In genomic region chr9:54533975-54534374, GRCm38 (mm10) we compare ENCODE assay signal across 9 mouse cellular contexts. TPM values are rescaled to one million over a fixed set of nuclear protein-coding genes. Genes with fewer than 3 reads are reported as not detected.
DNase-seq lines count a peak whose midpoint lies in the region; ATAC-seq and TF ChIP-seq lines count a peak whose summit lies in the region.
"Had no signal": no experiment of that assay in that cellular context is flagged by ENCODE, and none has a peak within 500 bp of the region (broad histone marks: within the 10 kb centered on the region; RNA-seq: fewer than 3 reads in every experiment).

No protein-coding gene starts in this region.

- H3K27ac ChIP-seq in lung, embryonic 15.5 days, result no peak overlapping the region
- peak overlapping the region; percentile 63 for H3K27ac ChIP-seq in hindbrain, embryonic 16.5 days (ENCODE audit: low read depth, low read length)
- peak overlapping the region; percentile 56; the same call in 1 of the 2 replicates for H3K27ac ChIP-seq in midbrain, embryonic 16.5 days (ENCODE audit: low read length)
- no peak overlapping the region for H3K27ac ChIP-seq in kidney, embryonic 16.5 days (ENCODE audit: low read length)
- no peak overlapping the region for H3K27ac ChIP-seq in kidney, embryonic 15.5 days
- H3K27ac ChIP-seq: liver, embryonic 15.5 days had no signal

- no peaks in the 10 kb centered on the region for H3K9me3 ChIP-seq in lung, embryonic 15.5 days
- no peaks in the 10 kb centered on the region for H3K9me3 ChIP-seq in hindbrain, embryonic 16.5 days (ENCODE audit: control insufficient read depth, low read length)
- no peaks in the 10 kb centered on the region for H3K9me3 ChIP-seq in midbrain, embryonic 16.5 days (replicated peaks; ENCODE audit: control insufficient read depth, low read length, poor library complexity, severe bottlenecking)
- no peaks in the 10 kb centered on the region for H3K9me3 ChIP-seq in kidney, embryonic 16.5 days (ENCODE audit: low read length)
- no peaks in the 10 kb centered on the region for H3K9me3 ChIP-seq in kidney, embryonic 15.5 days (replicated peaks)
- H3K9me3 ChIP-seq: liver, embryonic 15.5 days had no signal

- DNase-seq in lung, adult 2 months, result no peak
- DNase-seq in cerebellum, postnatal 10 days, result peak; percentile 98
- DNase-seq in embryo, embryonic 10 days (ENCODE audit: low spot score), result no peak

- H3K4me2 ChIP-seq in lung, embryonic 15.5 days, result no peak overlapping the region
- H3K4me2 ChIP-seq in hindbrain, embryonic 16.5 days (ENCODE audit: low read length), result no peak overlapping the region
- H3K4me2 ChIP-seq in midbrain, embryonic 16.5 days (ENCODE audit: low read length), result no peak overlapping the region
- no peak overlapping the region for H3K4me2 ChIP-seq in kidney, embryonic 16.5 days (replicated peaks; ENCODE audit: low read depth, low read length)
- no peak overlapping the region for H3K4me2 ChIP-seq in kidney, embryonic 15.5 days
- H3K4me2 ChIP-seq: liver, embryonic 15.5 days had no signal

- TF ChIP-seq CTCF in lung, adult 2 months (IDR thresholded peaks at IDR 0.05; ENCODE audit: insufficient read depth, low read length), result no peak

- ATAC-seq in lung, embryonic 15.5 days (ENCODE audit: borderline replicate concordance, extremely low read depth, low FRiP score, low TSS enrichment), result peak; percentile 62
- peak; percentile 91 for ATAC-seq in hindbrain, embryonic 16.5 days
- peak; percentile 68 for ATAC-seq in midbrain, embryonic 16.5 days
- no peak for ATAC-seq in kidney, embryonic 16.5 days (ENCODE audit: low FRiP score, low TSS enrichment)
- no peak for ATAC-seq in kidney, embryonic 15.5 days (replicated peaks; ENCODE audit: low FRiP score)

- no peak overlapping the region for H3K9ac ChIP-seq in lung, embryonic 15.5 days
- no peak overlapping the region for H3K9ac ChIP-seq in hindbrain, embryonic 16.5 days (ENCODE audit: low read depth, low read length)
- no peak overlapping the region for H3K9ac ChIP-seq in midbrain, embryonic 16.5 days (ENCODE audit: low read depth, low read length)
- H3K9ac ChIP-seq in kidney, embryonic 16.5 days (replicated peaks; ENCODE audit: low read length), result no peak overlapping the region
- no peak overlapping the region for H3K9ac ChIP-seq in kidney, embryonic 15.5 days
- H3K9ac ChIP-seq: liver, embryonic 15.5 days had no signal

- no peaks in the 10 kb centered on the region for H3K4me1 ChIP-seq in lung, embryonic 15.5 days
- no peaks in the 10 kb centered on the region for H3K4me1 ChIP-seq in lung, adult 2 months (ENCODE audit: control insufficient read depth, insufficient read depth, low read length)
- peaks cover 9% of the 10 kb centered on the region; the same call in 1 of the 2 replicates for H3K4me1 ChIP-seq in hindbrain, embryonic 16.5 days (ENCODE audit: control insufficient read depth, insufficient read depth, low read depth, low read length)
- H3K4me1 ChIP-seq in midbrain, embryonic 16.5 days (ENCODE audit: control insufficient read depth, insufficient read depth, low read length), result peaks cover 5% of the 10 kb centered on the region
- no peaks in the 10 kb centered on the region for H3K4me1 ChIP-seq in kidney, embryonic 16.5 days (ENCODE audit: insufficient read depth, low read length)
- H3K4me1 ChIP-seq in kidney, embryonic 15.5 days, result no peaks in the 10 kb centered on the region
- H3K4me1 ChIP-seq: liver, embryonic 15.5 days had no signal

- no peaks in the 10 kb centered on the region for H3K27me3 ChIP-seq in lung, embryonic 15.5 days
- H3K27me3 ChIP-seq in hindbrain, embryonic 16.5 days (replicated peaks; ENCODE audit: control insufficient read depth, insufficient read depth, low read length), result no peaks in the 10 kb centered on the region
- no peaks in the 10 kb centered on the region for H3K27me3 ChIP-seq in midbrain, embryonic 16.5 days (ENCODE audit: control insufficient read depth, insufficient read depth, low read depth, low read length)
- H3K27me3 ChIP-seq in kidney, embryonic 16.5 days (ENCODE audit: insufficient read depth, low read length), result no peaks in the 10 kb centered on the region
- H3K27me3 ChIP-seq in kidney, embryonic 15.5 days, result no peaks in the 10 kb centered on the region

- no peak for TF ChIP-seq POLR2A in lung, adult 2 months (IDR thresholded peaks at IDR 0.05; ENCODE audit: borderline replicate concordance, extremely low read depth, low read depth, low read length)

- no peaks in the 10 kb centered on the region for H3K36me3 ChIP-seq in lung, embryonic 15.5 days
- H3K36me3 ChIP-seq in hindbrain, embryonic 16.5 days (ENCODE audit: control insufficient read depth, insufficient read depth, low read length), result no peaks in the 10 kb centered on the region
- H3K36me3 ChIP-seq in midbrain, embryonic 16.5 days (ENCODE audit: control insufficient read depth, insufficient read depth, low read length), result no peaks in the 10 kb centered on the region
- no peaks in the 10 kb centered on the region for H3K36me3 ChIP-seq in kidney, embryonic 16.5 days (ENCODE audit: insufficient read depth, low read length)
- H3K36me3 ChIP-seq in kidney, embryonic 15.5 days, result no peaks in the 10 kb centered on the region
- H3K36me3 ChIP-seq: liver, embryonic 15.5 days had no signal

- no peak overlapping the region for H3K4me3 ChIP-seq in lung, embryonic 15.5 days
- no peak overlapping the region for H3K4me3 ChIP-seq in lung, adult 2 months (replicated peaks; ENCODE audit: extremely low read depth, low read depth, low read length)
- no peak overlapping the region for H3K4me3 ChIP-seq in hindbrain, embryonic 16.5 days (ENCODE audit: low read length)
- H3K4me3 ChIP-seq in midbrain, embryonic 16.5 days (ENCODE audit: low read depth, low read length), result no peak overlapping the region
- no peak overlapping the region for H3K4me3 ChIP-seq in kidney, embryonic 16.5 days (ENCODE audit: low read length)
- no peak overlapping the region for H3K4me3 ChIP-seq in kidney, embryonic 15.5 days (replicated peaks)
- H3K4me3 ChIP-seq: liver, embryonic 15.5 days had no signal

- WGBS in lung, embryonic 15.5 days, result 42% methylated on average over 5 of the region's 5 CpGs
- 48% methylated on average over 5 of the region's 5 CpGs for WGBS in lung, adult 2 months
- WGBS in hindbrain, embryonic 16.5 days, result 41% methylated on average over 5 of the region's 5 CpGs
- 38% methylated on average over 5 of the region's 5 CpGs for WGBS in midbrain, embryonic 16.5 days
- WGBS in kidney, embryonic 16.5 days, result 71% methylated on average over 5 of the region's 5 CpGs
- WGBS in kidney, embryonic 15.5 days, result 65% methylated on average over 5 of the region's 5 CpGs

RNA-seq across cellular contexts. Expression of gene Sh2d7, which starts 4.8 kb away (rescaled TPM):
- polyA plus RNA-seq in lung, embryonic 15.5 days (2015; fragmentation: Nextera tagmentation; extraction: Ambion mirVana), result not detected in 2 replicates
- polyA plus RNA-seq in lung, adult 2 months (2012; rRNA removed), result 0.14 and 0.15 TPM in 2 replicates
- polyA plus RNA-seq in hindbrain, embryonic 16.5 days (2015; fragmentation: Nextera tagmentation; extraction: Ambion mirVana), result 0.05 TPM in 1 of 2 replicates, not detected in the other
- polyA plus RNA-seq in midbrain, embryonic 16.5 days (2015; fragmentation: Nextera tagmentation; extraction: Ambion mirVana), result not detected in 2 replicates
- not detected in 2 replicates for polyA plus RNA-seq in kidney, embryonic 16.5 days (2015; fragmentation: Nextera tagmentation; extraction: Ambion mirVana)
- not detected in 2 replicates for polyA plus RNA-seq in kidney, embryonic 15.5 days (2015; fragmentation: Nextera tagmentation; extraction: Ambion mirVana)
- polyA plus RNA-seq: liver, embryonic 15.5 days had no signal

RNA-seq across cellular contexts. Expression of gene Cib2, which starts 26.0 kb away (rescaled TPM):
- 11.6 and 13.3 TPM in 2 replicates for polyA plus RNA-seq in lung, embryonic 15.5 days (2015; fragmentation: Nextera tagmentation; extraction: Ambion mirVana)
- 7.5 and 9.7 TPM in 2 replicates for polyA plus RNA-seq in lung, adult 2 months (2012; rRNA removed)
- polyA plus RNA-seq in hindbrain, embryonic 16.5 days (2015; fragmentation: Nextera tagmentation; extraction: Ambion mirVana), result 61.7 and 78.6 TPM in 2 replicates
- polyA plus RNA-seq in midbrain, embryonic 16.5 days (2015; fragmentation: Nextera tagmentation; extraction: Ambion mirVana), result 54.6 and 60.3 TPM in 2 replicates
- 15.8 and 15.9 TPM in 2 replicates for polyA plus RNA-seq in kidney, embryonic 16.5 days (2015; fragmentation: Nextera tagmentation; extraction: Ambion mirVana)
- 15.9 and 17.4 TPM in 2 replicates for polyA plus RNA-seq in kidney, embryonic 15.5 days (2015; fragmentation: Nextera tagmentation; extraction: Ambion mirVana)

RNA-seq across cellular contexts. Expression of gene Dmxl2, which starts 32.5 kb away (rescaled TPM):
- polyA plus RNA-seq in lung, embryonic 15.5 days (2015; fragmentation: Nextera tagmentation; extraction: Ambion mirVana), result 3.4 and 4.5 TPM in 2 replicates
- polyA plus RNA-seq in lung, adult 2 months (2012; rRNA removed), result 3.8 and 6.6 TPM in 2 replicates
- 52.8 and 65.4 TPM in 2 replicates for polyA plus RNA-seq in hindbrain, embryonic 16.5 days (2015; fragmentation: Nextera tagmentation; extraction: Ambion mirVana)
- polyA plus RNA-seq in midbrain, embryonic 16.5 days (2015; fragmentation: Nextera tagmentation; extraction: Ambion mirVana), result 53.4 and 59.3 TPM in 2 replicates
- polyA plus RNA-seq in kidney, embryonic 16.5 days (2015; fragmentation: Nextera tagmentation; extraction: Ambion mirVana), result 4.7 and 5.7 TPM in 2 replicates
- polyA plus RNA-seq in kidney, embryonic 15.5 days (2015; fragmentation: Nextera tagmentation; extraction: Ambion mirVana), result 6.3 and 6.5 TPM in 2 replicates

RNA-seq across cellular contexts. Expression of gene Idh3a, which starts 52.2 kb away (rescaled TPM):
- polyA plus RNA-seq in lung, embryonic 15.5 days (2015; fragmentation: Nextera tagmentation; extraction: Ambion mirVana), result 105 and 109 TPM in 2 replicates
- 20.1 and 37.0 TPM in 2 replicates for polyA plus RNA-seq in lung, adult 2 months (2012; rRNA removed)
- polyA plus RNA-seq in hindbrain, embryonic 16.5 days (2015; fragmentation: Nextera tagmentation; extraction: Ambion mirVana), result 164 and 191 TPM in 2 replicates
- polyA plus RNA-seq in midbrain, embryonic 16.5 days (2015; fragmentation: Nextera tagmentation; extraction: Ambion mirVana), result 148 and 165 TPM in 2 replicates
- 167 and 174 TPM in 2 replicates for polyA plus RNA-seq in kidney, embryonic 16.5 days (2015; fragmentation: Nextera tagmentation; extraction: Ambion mirVana)
- polyA plus RNA-seq in kidney, embryonic 15.5 days (2015; fragmentation: Nextera tagmentation; extraction: Ambion mirVana), result 139 and 158 TPM in 2 replicates

Comparison
In these comparisons a context has a peak if more than half of its experiments do, and no peak if none do; other contexts are left out.
1. ATAC-seq: peak in lung, embryonic 15.5 days (single experiment), hindbrain, embryonic 16.5 days (single experiment) and midbrain, embryonic 16.5 days (single experiment); none in kidney, embryonic 16.5 days (single experiment) and kidney, embryonic 15.5 days (single experiment).
2. H3K27ac ChIP-seq: peak in hindbrain, embryonic 16.5 days (single experiment) and midbrain, embryonic 16.5 days (single experiment); none in lung, embryonic 15.5 days (single experiment), kidney, embryonic 16.5 days (single experiment) and kidney, embryonic 15.5 days (single experiment).
3. DNase-seq: peak in cerebellum, postnatal 10 days (2 of 2); none in lung, adult 2 months (single experiment) and embryo, embryonic 10 days (single experiment).